9 mouse cellular contexts compared by ENCODE assay signal in the genomic region with DNA sequence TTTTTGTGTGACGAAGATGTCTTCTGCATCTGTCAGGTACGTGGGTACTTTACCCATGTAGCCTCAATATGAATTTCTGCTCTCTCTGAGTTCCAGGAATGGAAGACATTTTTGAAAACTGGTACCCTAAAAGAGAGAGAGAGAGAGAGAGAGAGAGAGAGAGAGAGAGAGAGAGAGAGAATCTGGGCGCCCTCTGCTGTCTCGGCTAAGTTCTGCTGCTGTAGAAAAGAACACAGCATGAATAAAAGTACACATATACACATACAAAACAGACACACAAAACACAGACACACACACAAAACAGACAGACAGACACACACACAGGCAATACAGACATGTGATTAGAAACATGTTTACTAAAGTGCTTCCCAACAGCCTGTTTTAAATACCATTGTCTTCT. TPM values are rescaled to one million over a fixed set of nuclear protein-coding genes. Genes with fewer than 3 reads are reported as not detected.
DNase-seq lines count a peak whose midpoint lies in the region; ATAC-seq and TF ChIP-seq lines count a peak whose summit lies in the region.
"Had no signal": no experiment of that assay in that cellular context is flagged by ENCODE, and none has a peak within 500 bp of the region (broad histone marks: within the 10 kb centered on the region; RNA-seq: fewer than 3 reads in every experiment).

No protein-coding gene starts in this region.

- no peak for TF ChIP-seq EP300 in liver, embryonic 14.5 days (IDR thresholded peaks at IDR 0.05; ENCODE audit: low read depth)

- H3K4me2 ChIP-seq in liver, embryonic 14.5 days (ENCODE audit: low read depth) = no peak overlapping the region
- no peak overlapping the region for H3K4me2 ChIP-seq in liver, embryonic 12.5 days
- H3K4me2 ChIP-seq: midbrain, embryonic 12.5 days had no signal

- no peak for DNase-seq in liver, embryonic 14.5 days (ENCODE audit: low read depth in 3 of 3, low spot score in 3 of 3)
- DNase-seq in NIH3T3 (ENCODE audit: low read depth) = peak; percentile 51
- DNase-seq in cerebellum, adult 9-10 months = peak; percentile 34
- peak; percentile 63 to 70 for DNase-seq in heart, postnatal 36 days
- DNase-seq in left cerebral cortex, postnatal 4 days = peak; percentile 55
- DNase-seq in c-Kit-positive CD71-positive TER-119-positive erythroid progenitor cells, embryonic 14.5 days (ENCODE audit: low spot score) = no peak

- no peak for ATAC-seq in liver, embryonic 14.5 days (ENCODE audit: insufficient read depth)
- no peak for ATAC-seq in liver, embryonic 12.5 days
- no peak for ATAC-seq in megakaryocyte progenitor cell, adult 5-6 weeks (replicated peaks; ENCODE audit: poor library complexity)

- H3K27ac ChIP-seq in liver, embryonic 14.5 days = no peak overlapping the region
- H3K27ac ChIP-seq in liver, embryonic 12.5 days = no peak overlapping the region
- H3K27ac ChIP-seq: midbrain, embryonic 12.5 days had no signal

- H3K27me3 ChIP-seq in liver, embryonic 14.5 days (ENCODE audit: control insufficient read depth, insufficient read depth, low read length) = no peaks in the 10 kb centered on the region
- H3K27me3 ChIP-seq in liver, embryonic 12.5 days (replicated peaks) = no peaks in the 10 kb centered on the region
- H3K27me3 ChIP-seq: midbrain, embryonic 12.5 days had no signal

- H3K9me3 ChIP-seq in liver, embryonic 14.5 days (ENCODE audit: control insufficient read depth, low read length) = no peaks in the 10 kb centered on the region
- H3K9me3 ChIP-seq in liver, embryonic 12.5 days (replicated peaks) = no peaks in the 10 kb centered on the region
- H3K9me3 ChIP-seq: midbrain, embryonic 12.5 days had no signal

- H3K36me3 ChIP-seq in liver, embryonic 14.5 days (replicated peaks; ENCODE audit: control insufficient read depth, insufficient read depth, low read depth) = no peaks in the 10 kb centered on the region
- H3K36me3 ChIP-seq in liver, embryonic 12.5 days = peaks cover 28% of the 10 kb centered on the region

- intact Hi-C loops in heart, postnatal 36 days (cut with DNase I) = loop anchor here (1.0 to 5.0 kb wide), 4 partner anchors 78 to 450 kb away; no protein-coding TSS in a partner anchor
- intact Hi-C loops in left cerebral cortex, postnatal 4 days (cut with DNase I) = loop anchor here (10.0 kb wide), 1 partner anchor 162 kb away; no protein-coding TSS in a partner anchor

- H3K4me1 ChIP-seq in liver, embryonic 14.5 days (replicated peaks; ENCODE audit: control insufficient read depth in 2 of 2, insufficient read depth in 2 of 2, low read length in 1 of 2) = no peaks in the 10 kb centered on the region
- H3K4me1 ChIP-seq in liver, embryonic 12.5 days = no peaks in the 10 kb centered on the region
- H3K4me1 ChIP-seq: midbrain, embryonic 12.5 days had no signal

- no peak overlapping the region for H3K4me3 ChIP-seq in liver, embryonic 14.5 days (ENCODE audit: insufficient read depth in 1 of 2, low read depth in 2 of 2, low read length in 2 of 2)
- H3K4me3 ChIP-seq in liver, embryonic 12.5 days = no peak overlapping the region
- H3K4me3 ChIP-seq: midbrain, embryonic 12.5 days had no signal

- H3K9ac ChIP-seq in liver, embryonic 14.5 days (replicated peaks) = no peak overlapping the region
- no peak overlapping the region for H3K9ac ChIP-seq in liver, embryonic 12.5 days
- H3K9ac ChIP-seq: midbrain, embryonic 12.5 days had no signal

- TF ChIP-seq CTCF in liver, embryonic 14.5 days (IDR thresholded peaks at IDR 0.05; ENCODE audit: low read depth) = peak; percentile 33; the same call in 1 of the 2 replicates

- WGBS in liver, embryonic 14.5 days (ENCODE audit: insufficient replicate concordance) = 49% methylated on average over 4 of the region's 4 CpGs
- 44% methylated on average over 4 of the region's 4 CpGs for WGBS in liver, embryonic 12.5 days (ENCODE audit: insufficient replicate concordance)

RNA-seq across cellular contexts. Expression of a gene that starts 27.4 kb away (rescaled TPM):
- polyA plus RNA-seq in liver, embryonic 14.5 days (2012; rRNA removed) = 9.0 and 13.3 TPM in 2 replicates
- 28.4 and 31.4 TPM in 2 replicates for polyA plus RNA-seq in liver, embryonic 14.5 days (2014; fragmentation: Nextera tagmentation; extraction: Ambion mirVana)
- 44.6 and 46.8 TPM in 2 replicates for polyA plus RNA-seq in liver, embryonic 12.5 days (2016; fragmentation: Nextera tagmentation; extraction: Ambion mirVana)
- total RNA-seq in heart, postnatal 36 days (2021) = 10 to 100 TPM; 47.0 to 49.2 TPM
- total RNA-seq in left cerebral cortex, postnatal 4 days (2021) = 10 to 100 TPM; 31.7 to 33.5 TPM
- 43.6 and 48.4 TPM in 2 replicates for total RNA-seq in megakaryocyte progenitor cell, adult 5-6 weeks (2015)
- total RNA-seq in megakaryocyte progenitor cell, adult 5-6 weeks (2017) = 64.4 and 73.5 TPM in 2 replicates

RNA-seq across cellular contexts. Expression of a gene that starts 27.5 kb away (rescaled TPM):
- polyA plus RNA-seq in liver, embryonic 14.5 days (2012; rRNA removed) = 10.8 and 14.4 TPM in 2 replicates
- polyA plus RNA-seq in liver, embryonic 14.5 days (2014; fragmentation: Nextera tagmentation; extraction: Ambion mirVana) = 21.5 and 24.6 TPM in 2 replicates
- 43.7 and 44.3 TPM in 2 replicates for polyA plus RNA-seq in liver, embryonic 12.5 days (2016; fragmentation: Nextera tagmentation; extraction: Ambion mirVana)
- total RNA-seq in heart, postnatal 36 days (2021) = 10 to 100 TPM; 48.2 to 48.8 TPM
- total RNA-seq in left cerebral cortex, postnatal 4 days (2021) = 10 to 100 TPM; 28.3 to 28.7 TPM
- total RNA-seq in megakaryocyte progenitor cell, adult 5-6 weeks (2015) = 20.1 and 22.1 TPM in 2 replicates
- 28.6 and 30.7 TPM in 2 replicates for total RNA-seq in megakaryocyte progenitor cell, adult 5-6 weeks (2017)

Comparison
In these comparisons a context has a peak if more than half of its experiments do, and no peak if none do; other contexts are left out.
1. DNase-seq: peak in NIH3T3 (single experiment), cerebellum, adult 9-10 months (single experiment), heart, postnatal 36 days (2 of 2) and left cerebral cortex, postnatal 4 days (single experiment); none in liver, embryonic 14.5 days (0 of 3) and c-Kit-positive CD71-positive TER-119-positive erythroid progenitor cells, embryonic 14.5 days (single experiment).